Mouse (Mus musculus) hindbrain, embryonic 13.5 days (tissue): Measurements from ENCODE around the gene Mospd1. TPM values are rescaled to one million over a fixed set of nuclear protein-coding genes. Genes with fewer than 3 reads are reported as not detected.

Experiments
- polyA plus RNA-seq: library from polyadenylated mRNA; unstranded; fragments of >200 nt; fragmentation: Nextera tagmentation; extraction: Ambion mirVana; gene quantifications from 2 replicates; pipeline ENCODE4 v1.2.1, GENCODE M21; 2015

Mospd1 gene
- polyA plus RNA-seq, 1 experiment from 2014 or later, result 57.7 TPM

Other genes starting within 250 kb of the Mospd1 start
- 0.82 and 1.2 TPM in 2 replicates for gene Plac1, start 130.4 kb downstream of the Mospd1 start, polyA plus RNA-seq
- gene Fam122b, start 100.7 kb downstream of the Mospd1 start, polyA plus RNA-seq, result 3.4 and 4.0 TPM in 2 replicates
- not detected in 2 replicates for gene Fam122c, start 97.1 kb downstream of the Mospd1 start, polyA plus RNA-seq
- gene Etd, start 64.4 kb upstream of the Mospd1 start, polyA plus RNA-seq, result not detected in 2 replicates
- gene Rtl8c, start 237.5 kb upstream of the Mospd1 start, polyA plus RNA-seq, result 213 and 220 TPM in 2 replicates
- 0.65 TPM in 1 of 2 replicates, not detected in the other for gene Gm14597, start 238.5 kb upstream of the Mospd1 start, polyA plus RNA-seq